Mouse (Mus musculus): ENCODE data around the gene Vmn1r214. TPM values are rescaled to one million over a fixed set of nuclear protein-coding genes. Genes with fewer than 3 reads are reported as not detected.

Gene Vmn1r214
- polyA plus RNA-seq (2014; fragmentation: Nextera tagmentation; extraction: Ambion mirVana): not detected in 2 replicates

GRCm38 (mm10) chr13:23030118-23030517, at the start of gene Vmn1r214:
TSS of gene Vmn1r214 (plus strand) at chr13:23030418.
- DNase-seq (ENCODE audit: low spot score, missing footprints) (no peak), ATAC-seq (ENCODE audit: low FRiP score) (no peak)
- 89% methylated on average over 3 of the region's 3 CpGs for WGBS
- H3K9me3 ChIP-seq (ENCODE audit: control insufficient read depth, low read length): no peaks in the 10 kb centered on the region
- no peaks in the 10 kb centered on the region for H3K36me3 ChIP-seq (ENCODE audit: control insufficient read depth, insufficient read depth, low read length)
- no peak within 1 kb of the TSS for H3K4me2 ChIP-seq
- H3K4me1 ChIP-seq (ENCODE audit: control insufficient read depth, insufficient read depth, low read length): no peaks in the 10 kb centered on the region
- H3K9ac ChIP-seq (ENCODE audit: low read length): no peak within 1 kb of the TSS
- no peaks in the 10 kb centered on the region for H3K27me3 ChIP-seq (ENCODE audit: control insufficient read depth, insufficient read depth, low read length)
- H3K27ac ChIP-seq (ENCODE audit: low read depth, low read length): no peak within 1 kb of the TSS
- no peak within 1 kb of the TSS for H3K4me3 ChIP-seq (ENCODE audit: low read depth, low read length)

GRCm38 (mm10) chr13:22990214-22990891, 39.9 kb upstream of the Vmn1r214 start:
- Histone ChIP-seq H3K36me3 (ENCODE audit: control insufficient read depth, insufficient read depth, low read length) (no peaks in the 10 kb centered on the region), H3K4me1 (ENCODE audit: control insufficient read depth, insufficient read depth, low read length) (no peaks in the 10 kb centered on the region), H3K4me2 (no peak overlapping the region), H3K4me3 (ENCODE audit: low read depth, low read length) (no peak overlapping the region), H3K27ac (ENCODE audit: low read depth, low read length) (no peak overlapping the region), H3K9me3 (ENCODE audit: control insufficient read depth, low read length) (no peaks in the 10 kb centered on the region), H3K27me3 (ENCODE audit: control insufficient read depth, insufficient read depth, low read length) (no peaks in the 10 kb centered on the region), H3K9ac (ENCODE audit: low read length) (no peak overlapping the region)
- ATAC-seq (ENCODE audit: low FRiP score) (no peak), DNase-seq (ENCODE audit: low spot score, missing footprints) (no peak)
- WGBS: 89% methylated on average over 11 of the region's 11 CpGs

GRCm38 (mm10) chr13:22992178-22992700, 38.0 kb upstream of the Vmn1r214 start:
- H3K9ac ChIP-seq (ENCODE audit: low read length): no peak overlapping the region
- H3K9me3 ChIP-seq (ENCODE audit: control insufficient read depth, low read length): no peaks in the 10 kb centered on the region; the same call in 1 of the 2 replicates
- no peaks in the 10 kb centered on the region for H3K27me3 ChIP-seq (ENCODE audit: control insufficient read depth, insufficient read depth, low read length)
- ATAC-seq (ENCODE audit: low FRiP score) (no peak), DNase-seq (ENCODE audit: low spot score, missing footprints) (no peak)
- H3K36me3 ChIP-seq (ENCODE audit: control insufficient read depth, insufficient read depth, low read length): no peaks in the 10 kb centered on the region
- no peak overlapping the region for H3K4me2 ChIP-seq
- WGBS: 59% methylated on average over 1 of the region's 1 CpGs
- H3K27ac ChIP-seq (ENCODE audit: low read depth, low read length): no peak overlapping the region
- H3K4me1 ChIP-seq (ENCODE audit: control insufficient read depth, insufficient read depth, low read length): no peaks in the 10 kb centered on the region
- H3K4me3 ChIP-seq (ENCODE audit: low read depth, low read length): no peak overlapping the region

- H3K27me3 ChIP-seq (ENCODE audit: control insufficient read depth, insufficient read depth, low read length): no peaks in the 10 kb centered on the region
- ATAC-seq (ENCODE audit: low FRiP score) (no peak), DNase-seq (ENCODE audit: low spot score, missing footprints) (no peak)
- WGBS: 59% methylated on average over 2 of the region's 2 CpGs
- H3K27ac ChIP-seq (ENCODE audit: low read depth, low read length): no peak overlapping the region
- H3K4me3 ChIP-seq (ENCODE audit: low read depth, low read length): no peak overlapping the region
- H3K9me3 ChIP-seq (ENCODE audit: control insufficient read depth, low read length): no peaks in the 10 kb centered on the region; the same call in 1 of the 2 replicates
- H3K9ac ChIP-seq (ENCODE audit: low read length): no peak overlapping the region
- H3K4me1 ChIP-seq (ENCODE audit: control insufficient read depth, insufficient read depth, low read length): no peaks in the 10 kb centered on the region
- H3K4me2 ChIP-seq: no peak overlapping the region
- no peaks in the 10 kb centered on the region for H3K36me3 ChIP-seq (ENCODE audit: control insufficient read depth, insufficient read depth, low read length)
These were observed 37.5 kb upstream of the Vmn1r214 start for GRCm38 (mm10) chr13:22992721-22993120.

GRCm38 (mm10) chr13:23007356-23007755, 22.9 kb upstream of the Vmn1r214 start, which contains the start of gene Vmn1r213:
TSS of gene Vmn1r213 (plus strand) at chr13:23007656.
- Histone ChIP-seq H3K4me2 (no peak within 1 kb of the TSS), H3K4me3 (ENCODE audit: low read depth, low read length) (no peak within 1 kb of the TSS), H3K9ac (ENCODE audit: low read length) (no peak within 1 kb of the TSS), H3K27me3 (ENCODE audit: control insufficient read depth, insufficient read depth, low read length) (no peaks in the 10 kb centered on the region), H3K27ac (ENCODE audit: low read depth, low read length) (no peak within 1 kb of the TSS), H3K4me1 (ENCODE audit: control insufficient read depth, insufficient read depth, low read length) (no peaks in the 10 kb centered on the region), H3K9me3 (ENCODE audit: control insufficient read depth, low read length) (no peaks in the 10 kb centered on the region), H3K36me3 (ENCODE audit: control insufficient read depth, insufficient read depth, low read length) (no peaks in the 10 kb centered on the region)
- no peak for ATAC-seq (ENCODE audit: low FRiP score)
- whole genome bisulfite sequencing: 76% methylated on average over 1 of the region's 1 CpGs
- no peak for DNase-seq (ENCODE audit: low spot score, missing footprints)

GRCm38 (mm10) chr13:23018158-23018557, 12.1 kb upstream of the Vmn1r214 start:
- H3K36me3 ChIP-seq (ENCODE audit: control insufficient read depth, insufficient read depth, low read length): no peaks in the 10 kb centered on the region
- H3K4me3 ChIP-seq (ENCODE audit: low read depth, low read length): no peak overlapping the region
- no peaks in the 10 kb centered on the region for H3K9me3 ChIP-seq (ENCODE audit: control insufficient read depth, low read length)
- no peak overlapping the region for H3K27ac ChIP-seq (ENCODE audit: low read depth, low read length)
- no peaks in the 10 kb centered on the region for H3K4me1 ChIP-seq (ENCODE audit: control insufficient read depth, insufficient read depth, low read length)
- H3K9ac ChIP-seq (ENCODE audit: low read length): no peak overlapping the region
- ATAC-seq (ENCODE audit: low FRiP score): no peak
- DNase-seq (ENCODE audit: low spot score, missing footprints): no peak
- H3K27me3 ChIP-seq (ENCODE audit: control insufficient read depth, insufficient read depth, low read length): no peaks in the 10 kb centered on the region
- no peak overlapping the region for H3K4me2 ChIP-seq

- Histone ChIP-seq H3K4me1 (ENCODE audit: control insufficient read depth, insufficient read depth, low read length) (no peaks in the 10 kb centered on the region), H3K36me3 (ENCODE audit: control insufficient read depth, insufficient read depth, low read length) (no peaks in the 10 kb centered on the region), H3K27me3 (ENCODE audit: control insufficient read depth, insufficient read depth, low read length) (no peaks in the 10 kb centered on the region), H3K4me3 (ENCODE audit: low read depth, low read length) (no peak overlapping the region), H3K9me3 (ENCODE audit: control insufficient read depth, low read length) (no peaks in the 10 kb centered on the region), H3K4me2 (no peak overlapping the region), H3K9ac (ENCODE audit: low read length) (no peak overlapping the region), H3K27ac (ENCODE audit: low read depth, low read length) (no peak overlapping the region)
- ATAC-seq (ENCODE audit: low FRiP score) (no peak), DNase-seq (ENCODE audit: low spot score, missing footprints) (no peak)
These were observed 5.4 kb upstream of the Vmn1r214 start for GRCm38 (mm10) chr13:23024812-23025211.

- no peak for DNase-seq (ENCODE audit: low spot score, missing footprints)
- no peaks in the 10 kb centered on the region for H3K4me1 ChIP-seq (ENCODE audit: control insufficient read depth, insufficient read depth, low read length)
- H3K27ac ChIP-seq (ENCODE audit: low read depth, low read length): no peak overlapping the region
- no peak overlapping the region for H3K4me2 ChIP-seq
- H3K9me3 ChIP-seq (ENCODE audit: control insufficient read depth, low read length): no peaks in the 10 kb centered on the region
- H3K27me3 ChIP-seq (ENCODE audit: control insufficient read depth, insufficient read depth, low read length): no peaks in the 10 kb centered on the region
- H3K36me3 ChIP-seq (ENCODE audit: control insufficient read depth, insufficient read depth, low read length): no peaks in the 10 kb centered on the region
- ATAC-seq (ENCODE audit: low FRiP score): no peak
- H3K9ac ChIP-seq (ENCODE audit: low read length): no peak overlapping the region
- WGBS: 45% methylated on average over 1 of the region's 1 CpGs
- no peak overlapping the region for H3K4me3 ChIP-seq (ENCODE audit: low read depth, low read length)
These were observed 27.6 kb downstream of the Vmn1r214 start for GRCm38 (mm10) chr13:23057778-23058177.

GRCm38 (mm10) chr13:23067725-23068124, 37.5 kb downstream of the Vmn1r214 start, which contains the start of gene Vmn1r215:
TSS of gene Vmn1r215 (plus strand) at chr13:23068025.
- no peak within 1 kb of the TSS for H3K27ac ChIP-seq (ENCODE audit: low read depth, low read length)
- no peak for DNase-seq (ENCODE audit: low spot score, missing footprints)
- H3K4me1 ChIP-seq (ENCODE audit: control insufficient read depth, insufficient read depth, low read length): no peaks in the 10 kb centered on the region
- H3K27me3 ChIP-seq (ENCODE audit: control insufficient read depth, insufficient read depth, low read length): no peaks in the 10 kb centered on the region
- no peak for ATAC-seq (ENCODE audit: low FRiP score)
- H3K9ac ChIP-seq (ENCODE audit: low read length): no peak within 1 kb of the TSS
- no peak within 1 kb of the TSS for H3K4me3 ChIP-seq (ENCODE audit: low read depth, low read length)
- no peak within 1 kb of the TSS for H3K4me2 ChIP-seq
- no peaks in the 10 kb centered on the region for H3K36me3 ChIP-seq (ENCODE audit: control insufficient read depth, insufficient read depth, low read length)
- H3K9me3 ChIP-seq (ENCODE audit: control insufficient read depth, low read length): no peaks in the 10 kb centered on the region
- WGBS: 90% methylated on average over 1 of the region's 1 CpGs
